Mouse (Mus musculus) myocyte (in vitro differentiated cells): ENCODE data around the gene Lrrc1. TPM values are rescaled to one million over a fixed set of nuclear protein-coding genes. Genes with fewer than 3 reads are reported as not detected.

ENCODE experiments used
- H3K27me3 ChIP-seq: one replicate; pipeline ENCODE4 v1.6.1; 2011; ENCODE audit not compliant: control insufficient read depth, insufficient read depth, insufficient read length
- H3K36me3 ChIP-seq: one replicate; pipeline ENCODE4 v1.6.1; 2011; ENCODE audit not compliant: control insufficient read depth, insufficient read depth
- H3K4me2 ChIP-seq: one replicate; pipeline ENCODE4 v1.6.1; 2011; ENCODE audit warnings: low read depth, control low read depth
- H3K4me3 ChIP-seq: one replicate; pipeline ENCODE4 v1.5.1; 2011; ENCODE audit warnings: mild to moderate bottlenecking, control low read depth, moderate library complexity
- H3K79me2 ChIP-seq: one replicate; pipeline ENCODE4 v1.6.1; 2011; ENCODE audit not compliant: control insufficient read depth, insufficient read depth
- H3ac ChIP-seq: one replicate; pipeline ENCODE4 v1.6.1; 2011; ENCODE audit not compliant: control insufficient read depth, insufficient read length
- CEBPB ChIP-seq: IDR thresholded peaks from 2 replicates; pipeline ENCODE4 v1.6.1; 2011; ENCODE audit warnings: mild to moderate bottlenecking, moderate library complexity; ENCODE audit not compliant: poor library complexity, insufficient read depth, severe bottlenecking
- MAX ChIP-seq: IDR thresholded peaks from one replicate; pipeline ENCODE4 v1.6.1; 2011; ENCODE audit warnings: low read depth, mild to moderate bottlenecking, control low read depth
- MYOG ChIP-seq, 3 experiments: IDR thresholded peaks; one replicate each; pipeline ENCODE4 v1.6.1; 2011; ENCODE audit warnings: control low read depth in 2 of 3, low read depth in 2 of 3, mild to moderate bottlenecking in 2 of 3; ENCODE audit not compliant: insufficient read length in 2 of 3, control insufficient read depth in 1 of 3, insufficient read depth in 1 of 3
- POLR2A ChIP-seq: IDR thresholded peaks from one replicate; pipeline ENCODE4 v1.6.1; 2011; ENCODE audit warnings: low read depth, mild to moderate bottlenecking, control low read depth, moderate library complexity; ENCODE audit not compliant: insufficient read length
- POLR2AphosphoS2 ChIP-seq: IDR thresholded peaks from one replicate; pipeline ENCODE4 v1.6.1; 2011; ENCODE audit warnings: low read depth, control low read depth; ENCODE audit not compliant: insufficient read length
- REST ChIP-seq: IDR thresholded peaks from one replicate; pipeline ENCODE4 v1.6.1; 2011; ENCODE audit warnings: mild to moderate bottlenecking, control low read depth, moderate library complexity; ENCODE audit not compliant: insufficient read depth, insufficient read length
- SRF ChIP-seq: IDR thresholded peaks from one replicate; pipeline ENCODE4 v1.6.1; 2011; ENCODE audit warnings: low read depth; ENCODE audit not compliant: control insufficient read depth, insufficient read length
- TCF12 ChIP-seq: IDR thresholded peaks from one replicate; pipeline ENCODE4 v1.6.1; 2011; ENCODE audit warnings: mild to moderate bottlenecking, control low read depth; ENCODE audit not compliant: poor library complexity, insufficient read depth, severe bottlenecking
- TCF3 ChIP-seq: IDR thresholded peaks from one replicate; pipeline ENCODE4 v1.6.1; 2011; ENCODE audit warnings: low read depth, control low read depth; ENCODE audit not compliant: insufficient read length
- USF1 ChIP-seq: IDR thresholded peaks from one replicate; pipeline ENCODE4 v1.6.1; 2011; ENCODE audit warnings: low read depth, mild to moderate bottlenecking, control low read depth, moderate library complexity
- polyA plus RNA-seq: library from polyadenylated mRNA; unstranded; fragments of >200 nt; fragmentation: generic; extraction: Trizol; gene quantifications from one replicate; pipeline ENCODE4 v1.2.1, GENCODE M21; 2012; ENCODE audit warnings: missing spikeins

The Lrrc1 gene
- polyA plus RNA-seq, 1 experiment: 10.4 TPM

DNA sequence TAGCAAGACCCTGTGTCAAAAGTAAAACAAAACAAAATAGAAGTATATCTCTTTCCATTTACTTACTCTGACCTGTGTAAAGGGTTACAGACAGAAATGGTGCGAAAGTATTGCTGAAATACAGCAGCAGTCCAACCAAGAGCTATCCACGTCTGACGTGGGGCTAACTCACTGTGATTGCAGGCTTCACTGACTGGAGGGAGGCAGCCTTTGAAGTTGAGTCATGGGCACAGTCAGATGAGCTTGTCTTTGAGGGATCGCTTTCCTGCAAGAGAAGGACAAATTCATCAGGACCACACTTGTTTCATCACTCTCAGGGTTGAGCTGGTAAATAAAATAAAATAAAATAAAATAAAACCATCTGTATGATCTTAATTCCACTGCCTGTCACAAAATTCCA is 160.7 kb downstream of the Lrrc1 start:
- Histone ChIP-seq H3K79me2 (no peaks in the 10 kb centered on the region), H3ac (no peak overlapping the region), H3K27me3 (no peaks in the 10 kb centered on the region), H3K4me3 (no peak overlapping the region), H3K36me3 (no peaks in the 10 kb centered on the region), H3K4me2 (no peak overlapping the region)
- no peak for TF ChIP-seq SRF
- TF ChIP-seq TCF3: no peak
- no peak for TF ChIP-seq MYOG (IDR thresholded peaks at IDR 0.05; ENCODE audit: control insufficient read depth in 1 of 3, insufficient read depth in 1 of 3, insufficient read length in 2 of 3, low read depth in 2 of 3)
- no peak for TF ChIP-seq TCF12
- TF ChIP-seq MAX: no peak
- TF ChIP-seq CEBPB: no peak
- no peak for TF ChIP-seq POLR2AphosphoS2
- TF ChIP-seq REST: no peak
- TF ChIP-seq POLR2A: no peak

DNA sequence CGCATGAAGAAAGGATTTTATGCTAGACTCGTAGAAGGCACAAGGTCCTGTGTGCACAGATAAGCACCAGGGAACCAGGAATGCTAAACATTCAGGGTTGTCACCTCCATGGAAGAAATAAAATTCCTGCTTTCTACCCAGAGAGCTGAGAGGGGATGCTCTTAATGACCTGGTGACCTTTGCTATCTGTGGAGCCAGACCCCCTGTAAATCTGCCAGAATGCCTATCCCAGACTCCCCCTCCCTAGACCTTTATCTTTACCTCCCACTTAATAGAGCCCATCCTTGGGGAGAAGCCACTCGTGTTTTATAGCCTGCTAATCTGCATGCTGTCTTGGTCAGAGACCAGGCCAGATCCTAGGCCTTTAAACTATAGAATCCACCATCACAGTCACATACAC is 162.2 kb downstream of the Lrrc1 start:
- H3K27me3 ChIP-seq: no peaks in the 10 kb centered on the region
- no peak overlapping the region for H3ac ChIP-seq
- H3K4me2 ChIP-seq: no peak overlapping the region
- no peaks in the 10 kb centered on the region for H3K36me3 ChIP-seq
- H3K4me3 ChIP-seq: no peak overlapping the region
- no peaks in the 10 kb centered on the region for H3K79me2 ChIP-seq
- TF ChIP-seq REST: no peak
- TF ChIP-seq CEBPB: no peak
- no peak for TF ChIP-seq POLR2A
- no peak for TF ChIP-seq SRF
- no peak for TF ChIP-seq USF1

DNA sequence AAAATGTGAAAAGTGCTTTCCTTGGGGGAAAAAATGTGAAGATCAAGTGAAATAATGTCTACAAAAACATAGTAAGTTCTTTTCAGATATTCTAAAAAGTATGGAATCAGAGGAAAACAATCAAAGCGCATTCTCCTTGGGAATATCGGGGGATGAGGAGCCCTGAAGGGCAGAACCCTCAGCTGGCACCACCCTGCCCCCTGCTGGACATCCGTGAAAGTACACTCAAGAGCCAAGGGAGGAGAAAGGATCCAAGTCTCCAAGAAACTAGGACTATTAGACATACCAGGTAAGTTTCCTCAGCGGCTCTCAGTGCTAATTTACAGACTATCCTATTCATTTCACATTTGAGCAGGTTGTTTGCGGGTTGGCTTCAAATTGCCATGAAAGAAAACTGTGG is 163.1 kb downstream of the Lrrc1 start:
- peak overlapping the region; percentile 46 for H3K4me2 ChIP-seq
- no peak overlapping the region for H3ac ChIP-seq
- no peaks in the 10 kb centered on the region for H3K27me3 ChIP-seq
- no peaks in the 10 kb centered on the region for H3K36me3 ChIP-seq
- H3K4me3 ChIP-seq: no peak overlapping the region
- H3K79me2 ChIP-seq: no peaks in the 10 kb centered on the region
- TF ChIP-seq REST: no peak
- TF ChIP-seq POLR2AphosphoS2: no peak
- TF ChIP-seq TCF3: no peak
- TF ChIP-seq SRF: no peak
- no peak for TF ChIP-seq CEBPB
- TF ChIP-seq TCF12: no peak
- no peak for TF ChIP-seq POLR2A
- TF ChIP-seq USF1: no peak
- TF ChIP-seq MYOG (IDR thresholded peaks at IDR 0.05; ENCODE audit: control insufficient read depth in 1 of 3, insufficient read depth in 1 of 3, insufficient read length in 2 of 3, low read depth in 2 of 3): no peak

Other genes starting within 250 kb of the Lrrc1 start
- 4.4 TPM for gene Mlip, start 191.9 kb downstream of the Lrrc1 start, polyA plus RNA-seq
- gene Klhl31, start 91.6 kb upstream of the Lrrc1 start, polyA plus RNA-seq: 7.4 TPM
- 9.0 TPM for gene Gclc, start 209.7 kb upstream of the Lrrc1 start, polyA plus RNA-seq